Mouse (Mus musculus) cerebellum, postnatal 14 days (tissue): ENCODE data around the gene Ipo4.

Experiments
- DNase-seq, 2 experiments: peaks; one replicate each; pipeline ENCODE4 v3.0.0; 2021; ENCODE audit warnings: mixed read lengths in 2 of 2

The Ipo4 gene

GRCm38 (mm10) chr14:55586149-55586548 lies 49.6 kb downstream of the Ipo4 start:
- no peak for DNase-seq

GRCm38 (mm10) chr14:55585566-55585960 lies 50.2 kb downstream of the Ipo4 start:
- DNase-seq, result no peak

- peak; percentile 79 to 81 for DNase-seq
These were observed 50.8 kb downstream of the Ipo4 start, which contains the start of gene Emc9 for GRCm38 (mm10) chr14:55584702-55585565. Emc9 (minus strand) TSS chr14:55585302.

- DNase-seq, result no peak
These were observed 51.5 kb downstream of the Ipo4 start for GRCm38 (mm10) chr14:55584303-55584701.

GRCm38 (mm10) chr14:55581981-55582681 lies 53.6 kb downstream of the Ipo4 start:
- DNase-seq, result no peak

- DNase-seq, result no peak
These were observed 55.0 kb downstream of the Ipo4 start for GRCm38 (mm10) chr14:55580731-55581130.

- DNase-seq, result no peak
These were observed 56.0 kb downstream of the Ipo4 start for GRCm38 (mm10) chr14:55579511-55580496.

GRCm38 (mm10) chr14:55578668-55579269 lies 57.0 kb downstream of the Ipo4 start:
- DNase-seq, result peak; percentile 66 to 75

GRCm38 (mm10) chr14:55577871-55578667 lies 57.7 kb downstream of the Ipo4 start, which contains the start of gene Psme1:
Psme1 (plus strand) TSS chr14:55578123.
- peak; percentile 85 to 86 for DNase-seq

GRCm38 (mm10) chr14:55576376-55576775 lies 59.4 kb downstream of the Ipo4 start:
- DNase-seq, result peak; percentile 40 to 66

- no peak for DNase-seq
These were observed 60.0 kb downstream of the Ipo4 start for GRCm38 (mm10) chr14:55575711-55576110.
